Mouse (Mus musculus): ENCODE data around the gene Pip5k1c.
A peak's percentile ranks its signal among the peaks of the same experiment; 100 is the strongest.

The Pip5k1c gene

GRCm38 (mm10) chr10:81302781-81303218 lies 10.0 kb downstream of the Pip5k1c start:
- no peak for DNase-seq (ENCODE audit: low spot score)

- no peak for DNase-seq (ENCODE audit: low spot score)
These were observed 10.5 kb downstream of the Pip5k1c start for GRCm38 (mm10) chr10:81303258-81303657.

GRCm38 (mm10) chr10:81303761-81304160 lies 11.0 kb downstream of the Pip5k1c start:
- DNase-seq (ENCODE audit: low spot score) = no peak

GRCm38 (mm10) chr10:81304597-81305238 lies 12.0 kb downstream of the Pip5k1c start:
- DNase-seq (ENCODE audit: low spot score) = peak; percentile 50

- no peak for DNase-seq (ENCODE audit: low spot score)
These were observed 12.9 kb downstream of the Pip5k1c start for GRCm38 (mm10) chr10:81305663-81306062.

GRCm38 (mm10) chr10:81306173-81306668 lies 13.5 kb downstream of the Pip5k1c start:
- DNase-seq (ENCODE audit: low spot score) = no peak

GRCm38 (mm10) chr10:81306837-81307682 lies 14.3 kb downstream of the Pip5k1c start:
- DNase-seq (ENCODE audit: low spot score) = no peak

GRCm38 (mm10) chr10:81309571-81309970 lies 16.8 kb downstream of the Pip5k1c start:
- DNase-seq (ENCODE audit: low spot score) = no peak

- DNase-seq (ENCODE audit: low spot score) = no peak
These were observed 20.8 kb downstream of the Pip5k1c start for GRCm38 (mm10) chr10:81313581-81313980.

GRCm38 (mm10) chr10:81314201-81314600 lies 21.4 kb downstream of the Pip5k1c start:
- DNase-seq (ENCODE audit: low spot score) = no peak

- DNase-seq (ENCODE audit: low spot score) = no peak
These were observed 22.8 kb downstream of the Pip5k1c start for GRCm38 (mm10) chr10:81315587-81315986.

GRCm38 (mm10) chr10:81316338-81317060 lies 23.7 kb downstream of the Pip5k1c start:
- DNase-seq (ENCODE audit: low spot score) = no peak

- no peak for DNase-seq (ENCODE audit: low spot score)
These were observed 24.5 kb downstream of the Pip5k1c start for GRCm38 (mm10) chr10:81317273-81317672.

GRCm38 (mm10) chr10:81318589-81319329 lies 26.0 kb downstream of the Pip5k1c start:
- no peak for DNase-seq (ENCODE audit: low spot score)

GRCm38 (mm10) chr10:81319330-81319699 lies 26.6 kb downstream of the Pip5k1c start:
- DNase-seq (ENCODE audit: low spot score) = no peak

GRCm38 (mm10) chr10:81319741-81320549 lies 27.2 kb downstream of the Pip5k1c start:
- no peak for DNase-seq (ENCODE audit: low spot score)

- peak; percentile 98 for DNase-seq (ENCODE audit: low spot score)
These were observed 28.0 kb downstream of the Pip5k1c start, which contains the start of gene Cactin for GRCm38 (mm10) chr10:81320550-81321347. Gene Cactin, plus strand, starts transcription at chr10:81321103.

GRCm38 (mm10) chr10:81321436-81321835 lies 28.7 kb downstream of the Pip5k1c start:
- no peak for DNase-seq (ENCODE audit: low spot score)

- no peak for DNase-seq (ENCODE audit: low spot score)
These were observed 29.7 kb downstream of the Pip5k1c start for GRCm38 (mm10) chr10:81322444-81322843.

Data from spleen, adult 12 weeks (tissue).